Mouse (Mus musculus): Measurements from ENCODE around the gene Kcnip1. TPM values are rescaled to one million over a fixed set of nuclear protein-coding genes. Genes with fewer than 3 reads are reported as not detected.

Kcnip1 gene
- total and polyA plus RNA-seq, 3 experiments: 0.04 to 0.17 TPM; not detected in 1

- Histone ChIP-seq H3K4me3 (replicated peaks in 1 of 3; ENCODE audit: low read depth in 2 of 3, low read length in 2 of 3, poor library complexity in 1 of 3) (no peak overlapping the region), H3K9ac (ENCODE audit: insufficient read depth, low read depth) (no peak overlapping the region), H3K79me2 (replicated peaks; ENCODE audit: control insufficient read depth, extremely low read depth, insufficient read depth, poor library complexity, severe bottlenecking) (no peaks in the 10 kb centered on the region), H3K4me2 (ENCODE audit: insufficient read depth, low read depth, poor library complexity, severe bottlenecking) (no peak overlapping the region), H3K4me1 (ENCODE audit: control insufficient read depth in 1 of 2, insufficient read depth in 2 of 2) (no peaks in the 10 kb centered on the region), H3K36me3 (replicated peaks in 1 of 2; ENCODE audit: control insufficient read depth in 1 of 2, insufficient read depth in 1 of 2, low read length in 1 of 2) (no peaks in the 10 kb centered on the region), H3K9me3 (replicated peaks; ENCODE audit: low read length) (no peaks in the 10 kb centered on the region), H3K27me3 (replicated peaks) (peaks cover 87% of the 10 kb centered on the region), H3K27ac (ENCODE audit: insufficient read depth, low read depth) (no peak overlapping the region)
- DNase-seq (ENCODE audit: extremely low read depth): no peak
- in situ Hi-C loops (cut with MboI; ENCODE audit: low pct_ligation_motif_present, low pct_unique_long_range_greater_than_20kb, low sequenced_read_pairs): loop anchor here (5.0 to 25.0 kb wide), 2 partner anchors 190 to 355 kb away; partner anchors contain the start of gene 4930469K13Rik
- dilution Hi-C loops (cut with MboI; ENCODE audit: extremely low pct_ligation_motif_present, extremely low pct_unique_long_range_greater_than_20kb, low sequenced_read_pairs): no loop called here
- TF ChIP-seq ZC3H11A (IDR thresholded peaks at IDR 0.05; ENCODE audit: low read depth, low read length) (no peak), ZNF384 (IDR thresholded peaks at IDR 0.05; ENCODE audit: low read depth, low read length) (no peak), SIN3A (IDR thresholded peaks at IDR 0.05; ENCODE audit: low read length) (no peak), ETS1 (conservative IDR thresholded peaks at IDR 0.05; ENCODE audit: low read depth, low read length) (no peak), MYC (IDR thresholded peaks at IDR 0.05; ENCODE audit: low read depth, low read length) (no peak), RCOR1 (conservative IDR thresholded peaks at IDR 0.05; ENCODE audit: low read depth, low read length) (no peak), TBP (conservative IDR thresholded peaks at IDR 0.05; ENCODE audit: low read depth, low read length) (no peak), ZKSCAN1 (IDR thresholded peaks at IDR 0.05; ENCODE audit: borderline replicate concordance, low read depth, low read length) (no peak), BHLHE40 (IDR thresholded peaks at IDR 0.05; ENCODE audit: low read depth, low read length) (no peak), MEF2A (IDR thresholded peaks at IDR 0.05; ENCODE audit: borderline replicate concordance, low read depth, low read length) (no peak), CTCF (conservative IDR thresholded peaks at IDR 0.05 in 1 of 2, IDR thresholded peaks at IDR 0.05 in 1 of 2; ENCODE audit: low read depth in 2 of 2, low read length in 2 of 2) (no peak), GABPA (IDR thresholded peaks at IDR 0.05; ENCODE audit: insufficient replicate concordance, low read depth, low read length) (no peak), TCF12 (IDR thresholded peaks at IDR 0.05; ENCODE audit: low read depth, low read length) (no peak), MAX (IDR thresholded peaks at IDR 0.05; ENCODE audit: low read length) (no peak), JUND (conservative IDR thresholded peaks at IDR 0.05; ENCODE audit: low read depth, low read length) (no peak), POLR2A (IDR thresholded peaks at IDR 0.05; ENCODE audit: low read depth, low read length) (no peak), CHD2 (IDR thresholded peaks at IDR 0.05; ENCODE audit: low read length) (no peak), KAT2A (IDR thresholded peaks at IDR 0.05; ENCODE audit: insufficient replicate concordance, low read length) (no peak), ZMIZ1 (IDR thresholded peaks at IDR 0.05; ENCODE audit: low read depth, low read length) (no peak)
Observed at GRCm38 (mm10) chr11:33732358-33732757, 260.6 kb downstream of the Kcnip1 start.

GRCm38 (mm10) chr11:33721297-33721696, 271.7 kb downstream of the Kcnip1 start:
- Histone ChIP-seq H3K36me3 (replicated peaks in 1 of 2; ENCODE audit: control insufficient read depth in 1 of 2, insufficient read depth in 1 of 2, low read length in 1 of 2) (no peaks in the 10 kb centered on the region), H3K27ac (ENCODE audit: insufficient read depth, low read depth) (no peak overlapping the region), H3K4me3 (replicated peaks in 1 of 3; ENCODE audit: low read depth in 2 of 3, low read length in 2 of 3, poor library complexity in 1 of 3) (no peak overlapping the region), H3K9ac (ENCODE audit: insufficient read depth, low read depth) (no peak overlapping the region), H3K9me3 (replicated peaks; ENCODE audit: low read length) (peaks cover 13% of the 10 kb centered on the region), H3K4me1 (ENCODE audit: control insufficient read depth in 1 of 2, insufficient read depth in 2 of 2) (no peaks in the 10 kb centered on the region), H3K27me3 (replicated peaks) (peaks cover 64% of the 10 kb centered on the region), H3K79me2 (replicated peaks; ENCODE audit: control insufficient read depth, extremely low read depth, insufficient read depth, poor library complexity, severe bottlenecking) (no peaks in the 10 kb centered on the region), H3K4me2 (ENCODE audit: insufficient read depth, low read depth, poor library complexity, severe bottlenecking) (no peak overlapping the region)
- in situ Hi-C loops (cut with MboI; ENCODE audit: low pct_ligation_motif_present, low pct_unique_long_range_greater_than_20kb, low sequenced_read_pairs) (no loop called here), dilution Hi-C loops (cut with MboI; ENCODE audit: extremely low pct_ligation_motif_present, extremely low pct_unique_long_range_greater_than_20kb, low sequenced_read_pairs) (no loop called here)
- TF ChIP-seq E2F4 (IDR thresholded peaks at IDR 0.05; ENCODE audit: insufficient replicate concordance, low read depth, low read length): no peak
- TF ChIP-seq ZC3H11A (IDR thresholded peaks at IDR 0.05; ENCODE audit: low read depth, low read length): no peak
- TF ChIP-seq MXI1 (IDR thresholded peaks at IDR 0.05; ENCODE audit: low read depth, low read length): no peak
- no peak for TF ChIP-seq ZKSCAN1 (IDR thresholded peaks at IDR 0.05; ENCODE audit: borderline replicate concordance, low read depth, low read length)
- TF ChIP-seq BHLHE40 (IDR thresholded peaks at IDR 0.05; ENCODE audit: low read depth, low read length): no peak
- TF ChIP-seq SMC3 (IDR thresholded peaks at IDR 0.05; ENCODE audit: low read depth, low read length): peak; percentile 81
- TF ChIP-seq ELF1 (IDR thresholded peaks at IDR 0.05; ENCODE audit: low read depth, low read length): no peak
- TF ChIP-seq TCF12 (IDR thresholded peaks at IDR 0.05; ENCODE audit: low read depth, low read length): no peak
- TF ChIP-seq HCFC1 (IDR thresholded peaks at IDR 0.05; ENCODE audit: low read depth, low read length): no peak
- no peak for TF ChIP-seq SIN3A (IDR thresholded peaks at IDR 0.05; ENCODE audit: low read length)
- TF ChIP-seq KAT2A (IDR thresholded peaks at IDR 0.05; ENCODE audit: insufficient replicate concordance, low read length): no peak
- no peak for TF ChIP-seq MAX (IDR thresholded peaks at IDR 0.05; ENCODE audit: low read length)
- TF ChIP-seq CHD1 (IDR thresholded peaks at IDR 0.05; ENCODE audit: low read depth, low read length): no peak
- peak; percentile 87 to 94 for TF ChIP-seq CTCF (conservative IDR thresholded peaks at IDR 0.05 in 1 of 2, IDR thresholded peaks at IDR 0.05 in 1 of 2; ENCODE audit: low read depth in 2 of 2, low read length in 2 of 2)
- TF ChIP-seq PAX5 (IDR thresholded peaks at IDR 0.05; ENCODE audit: low read length): no peak
- TF ChIP-seq JUND (conservative IDR thresholded peaks at IDR 0.05; ENCODE audit: low read depth, low read length): no peak
- no peak for TF ChIP-seq CHD2 (IDR thresholded peaks at IDR 0.05; ENCODE audit: low read length)
- TF ChIP-seq NRF1 (IDR thresholded peaks at IDR 0.05; ENCODE audit: low read depth, low read length): no peak
- TF ChIP-seq EP300 (IDR thresholded peaks at IDR 0.05; ENCODE audit: low read length): no peak
- TF ChIP-seq MAZ (IDR thresholded peaks at IDR 0.05; ENCODE audit: low read depth, low read length): no peak
- TF ChIP-seq RAD21 (IDR thresholded peaks at IDR 0.05; ENCODE audit: low read depth, low read length): peak; percentile 93
- TF ChIP-seq IRF4 (IDR thresholded peaks at IDR 0.05; ENCODE audit: low read depth, low read length): no peak
- TF ChIP-seq ETS1 (conservative IDR thresholded peaks at IDR 0.05; ENCODE audit: low read depth, low read length): no peak
- TF ChIP-seq JUN (IDR thresholded peaks at IDR 0.05; ENCODE audit: insufficient read depth, low read depth, low read length): no peak
- DNase-seq (ENCODE audit: extremely low read depth): peak; percentile 66
